Mouse (Mus musculus) stomach, postnatal 0 days (tissue): ENCODE data around the gene Enpp6. TPM values are rescaled to one million over a fixed set of nuclear protein-coding genes. Genes with fewer than 3 reads are reported as not detected.

Experiments used
- ATAC-seq: fragments of 200-750 bp; cut with Nextera tagmentation; 2 replicates; pipeline ENCODE4 v1.8.0; 2017; ENCODE audit not compliant: low FRiP score, low TSS enrichment
- DNase-seq: peaks from one replicate; pipeline ENCODE4 v3.0.0-alpha.2; 2016; ENCODE audit warnings: low spot score
- H3K27ac ChIP-seq: fragments of 300-500 bp; sonication (generic); replicated peaks from 2 replicates; pipeline ENCODE4 v1.5.1; 2014; ENCODE audit warnings: mild to moderate bottlenecking, control low read depth
- H3K27me3 ChIP-seq: fragments of 300-500 bp; sonication (generic); 2 replicates; pipeline ENCODE4 v1.6.1; 2014; ENCODE audit warnings: low read length; ENCODE audit not compliant: control insufficient read depth, insufficient read depth
- H3K36me3 ChIP-seq: fragments of 300-500 bp; sonication (generic); 2 replicates; pipeline ENCODE4 v1.6.1; 2014; ENCODE audit warnings: low read length, mixed read lengths; ENCODE audit not compliant: control insufficient read depth, insufficient read depth
- H3K4me1 ChIP-seq: fragments of 300-500 bp; sonication (generic); replicated peaks from 2 replicates; pipeline ENCODE4 v1.6.1; 2014; ENCODE audit warnings: antibody characterized with exemption; ENCODE audit not compliant: control insufficient read depth, insufficient read depth
- H3K4me2 ChIP-seq: fragments of 300-500 bp; sonication (generic); replicated peaks from 2 replicates; pipeline ENCODE4 v1.6.1; 2014; ENCODE audit warnings: low read depth, mild to moderate bottlenecking, control low read depth, moderate library complexity
- H3K4me3 ChIP-seq: fragments of 300-500 bp; sonication (generic); 2 replicates; pipeline ENCODE4 v1.5.1; 2014; ENCODE audit warnings: low read depth, low read length, control low read depth
- H3K9ac ChIP-seq: fragments of 300-500 bp; sonication (generic); 2 replicates; pipeline ENCODE4 v1.6.1; 2014; ENCODE audit warnings: mild to moderate bottlenecking, low read length, control low read depth, mixed read lengths
- H3K9me3 ChIP-seq: fragments of 300-500 bp; sonication (generic); 2 replicates; pipeline ENCODE4 v1.6.1; 2016; ENCODE audit warnings: low read length; ENCODE audit not compliant: control insufficient read depth
- CTCF ChIP-seq: IDR thresholded peaks from 2 replicates; pipeline ENCODE4 v1.5.1; 2016; ENCODE audit warnings: antibody characterized with exemption, low read depth, mild to moderate bottlenecking, moderate library complexity
- EP300 ChIP-seq: optimal IDR thresholded peaks from 2 replicates; pipeline ENCODE3; 2016; ENCODE audit warnings: antibody characterized with exemption
- WGBS: fragments of 180-500 bp; shearing (Covaris S2); extraction: QIAGEN DNeasy Blood & Tissue Kit; methylation state at CpG from one replicate; pipeline ENCODE4 v1.1.7; 2014; 5-methylcytosine and 5-hydroxymethylcytosine counted together
- polyA plus RNA-seq: library from polyadenylated mRNA; unstranded; fragments of >200 nt; fragmentation: Nextera tagmentation; extraction: Ambion mirVana; gene quantifications from 2 replicates; pipeline ENCODE4 v1.2.1, GENCODE M21; 2015

Gene Enpp6
- polyA plus RNA-seq, 1 experiment from 2014 or later: 0.16 TPM

DNA sequence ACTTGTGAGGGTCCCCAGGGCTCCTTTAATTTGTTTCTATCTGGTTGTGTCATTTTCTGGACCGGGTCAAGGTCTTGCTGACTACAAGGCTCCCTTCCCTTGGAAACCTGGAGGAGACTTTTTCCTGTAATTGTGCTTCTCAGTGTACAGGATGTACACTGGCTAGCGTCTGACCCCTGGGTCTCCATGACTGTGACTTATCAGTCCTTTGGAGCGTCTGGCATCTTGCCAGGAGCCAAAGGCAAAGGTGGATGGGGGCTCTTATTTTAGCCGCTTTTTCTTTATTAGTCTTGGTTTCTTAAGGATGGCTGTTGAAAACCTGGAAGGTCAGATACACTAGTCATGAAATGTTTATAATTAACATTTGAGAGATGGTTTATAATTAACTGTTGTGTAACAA is 3.9 kb upstream of the Enpp6 start:
- ATAC-seq: no peak
- DNase-seq: no peak
- Histone ChIP-seq H3K9me3 (no peaks in the 10 kb centered on the region), H3K9ac (no peak overlapping the region), H3K4me1 (no peaks in the 10 kb centered on the region), H3K4me3 (no peak overlapping the region), H3K27me3 (no peaks in the 10 kb centered on the region), H3K4me2 (no peak overlapping the region), H3K36me3 (no peaks in the 10 kb centered on the region), H3K27ac (no peak overlapping the region)
- WGBS: 61% methylated on average over 4 of the region's 4 CpGs
- no peak for TF ChIP-seq EP300
- TF ChIP-seq CTCF: no peak

- ATAC-seq: no peak
- Histone ChIP-seq H3K9me3 (no peaks in the 10 kb centered on the region), H3K4me1 (no peaks in the 10 kb centered on the region), H3K4me2 (no peak overlapping the region), H3K27me3 (no peaks in the 10 kb centered on the region), H3K27ac (no peak overlapping the region), H3K4me3 (no peak overlapping the region), H3K36me3 (no peaks in the 10 kb centered on the region), H3K9ac (no peak overlapping the region)
- DNase-seq: no peak
- 82% methylated on average over 11 of the region's 11 CpGs for WGBS
- TF ChIP-seq EP300 (no peak), CTCF (no peak)
These were observed 2.0 kb upstream of the Enpp6 start for GRCm38 (mm10) chr8:46984647-46985046.

DNA sequence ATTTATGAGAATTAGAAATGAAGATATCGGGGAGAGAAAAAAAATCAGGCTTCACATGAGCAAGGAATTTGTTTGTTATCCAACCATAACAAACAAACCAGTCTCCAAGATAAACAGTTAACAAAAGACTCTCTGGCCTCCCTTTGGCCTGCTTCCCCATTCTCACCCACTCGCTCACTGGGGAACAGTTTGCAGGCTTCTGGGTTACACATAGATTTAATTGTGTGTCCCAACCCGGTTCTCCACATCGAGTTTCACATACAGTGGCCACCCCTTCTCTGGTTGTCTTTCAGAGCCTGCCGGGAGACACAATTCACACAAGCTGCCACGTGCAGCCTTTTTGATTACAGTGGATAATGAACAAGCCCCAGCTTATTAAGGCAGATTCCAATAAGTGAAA is 1.7 kb downstream of the Enpp6 start:
- 58% methylated on average over 6 of the region's 6 CpGs for WGBS
- TF ChIP-seq CTCF: no peak
- no peak for TF ChIP-seq EP300
- no peak for DNase-seq
- Histone ChIP-seq H3K27me3 (no peaks in the 10 kb centered on the region), H3K4me2 (no peak overlapping the region), H3K4me1 (no peaks in the 10 kb centered on the region), H3K9me3 (no peaks in the 10 kb centered on the region), H3K9ac (no peak overlapping the region), H3K4me3 (no peak overlapping the region), H3K27ac (no peak overlapping the region), H3K36me3 (no peaks in the 10 kb centered on the region)
- ATAC-seq: no peak

- ATAC-seq: no peak
- H3K9me3 ChIP-seq: no peaks in the 10 kb centered on the region
- H3K4me3 ChIP-seq: no peak overlapping the region
- H3K27ac ChIP-seq: no peak overlapping the region
- DNase-seq: no peak
- no peak overlapping the region for H3K4me2 ChIP-seq
- 71% methylated on average over 5 of the region's 5 CpGs for WGBS
- no peaks in the 10 kb centered on the region for H3K27me3 ChIP-seq
- H3K36me3 ChIP-seq: no peaks in the 10 kb centered on the region
- H3K4me1 ChIP-seq: no peaks in the 10 kb centered on the region
- TF ChIP-seq CTCF (no peak), EP300 (no peak)
- no peak overlapping the region for H3K9ac ChIP-seq
These were observed 4.4 kb downstream of the Enpp6 start for GRCm38 (mm10) chr8:46991081-46991480.

DNA sequence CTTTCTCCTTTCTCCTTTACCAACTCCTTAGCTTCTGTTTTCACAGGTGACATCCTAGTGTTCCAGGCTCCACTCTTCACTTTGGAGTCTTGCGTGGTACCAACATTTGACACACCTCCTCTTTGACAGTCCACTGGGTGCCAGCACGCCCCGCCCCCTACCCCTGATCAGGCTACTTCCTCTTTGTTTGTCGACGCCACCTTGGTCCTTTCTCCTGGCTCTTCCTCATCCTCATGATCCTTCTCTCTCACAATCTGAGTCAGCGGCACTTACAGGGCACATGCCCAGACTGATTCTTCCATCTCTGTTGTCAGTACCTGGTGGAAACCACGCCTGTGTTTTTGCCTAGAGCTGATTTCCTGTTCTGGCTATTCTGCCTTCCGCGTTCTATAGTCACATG is 5.9 kb downstream of the Enpp6 start:
- Histone ChIP-seq H3K4me1 (no peaks in the 10 kb centered on the region), H3K4me3 (no peak overlapping the region), H3K9ac (no peak overlapping the region), H3K27ac (no peak overlapping the region), H3K27me3 (no peaks in the 10 kb centered on the region), H3K36me3 (no peaks in the 10 kb centered on the region), H3K4me2 (no peak overlapping the region), H3K9me3 (no peaks in the 10 kb centered on the region)
- whole genome bisulfite sequencing: 80% methylated on average over 9 of the region's 9 CpGs
- no peak for DNase-seq
- no peak for ATAC-seq
- TF ChIP-seq CTCF (no peak), EP300 (no peak)

DNA sequence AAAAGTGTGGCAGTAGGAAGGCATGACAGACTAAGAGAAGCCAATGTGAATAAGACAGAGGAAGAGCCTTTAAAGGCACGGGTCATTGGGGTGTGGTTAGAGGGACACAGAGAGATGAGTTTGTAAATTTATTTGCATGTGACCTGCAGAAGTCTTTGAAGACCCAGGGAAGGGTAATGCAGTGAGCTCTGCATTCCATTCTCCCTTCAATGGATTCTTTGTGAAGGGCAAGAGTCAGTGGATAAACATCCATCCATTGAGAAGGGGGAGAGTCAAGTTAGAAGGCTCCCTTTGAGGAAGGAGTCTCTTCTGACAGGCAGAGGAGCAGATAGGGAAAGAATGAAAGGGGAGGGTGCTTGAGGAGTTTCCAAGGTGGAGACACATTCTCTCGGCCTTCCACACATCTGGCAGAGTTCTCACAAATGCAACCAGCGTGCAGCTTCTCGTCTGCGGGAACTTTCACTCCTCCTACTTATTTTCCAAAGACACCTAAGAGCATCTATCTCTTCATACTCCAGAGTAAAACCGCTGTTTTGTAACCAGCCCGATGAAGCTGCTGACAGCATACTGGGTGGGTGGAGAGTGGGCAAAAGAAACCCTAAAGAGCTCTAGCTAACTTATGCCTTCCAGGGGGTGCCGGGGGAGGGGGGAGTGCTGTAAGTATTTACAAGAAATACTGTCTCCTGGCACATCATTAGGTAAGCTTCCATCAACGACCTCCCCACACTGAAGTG is 9.4 kb downstream of the Enpp6 start:
- no peak for ATAC-seq
- no peak overlapping the region for H3K27ac ChIP-seq
- H3K4me3 ChIP-seq: no peak overlapping the region
- no peak overlapping the region for H3K4me2 ChIP-seq
- no peaks in the 10 kb centered on the region for H3K27me3 ChIP-seq
- TF ChIP-seq EP300 (no peak), CTCF (no peak)
- no peaks in the 10 kb centered on the region for H3K9me3 ChIP-seq
- DNase-seq: no peak
- no peaks in the 10 kb centered on the region for H3K4me1 ChIP-seq
- WGBS: 44% methylated on average over 9 of the region's 9 CpGs
- H3K36me3 ChIP-seq: no peaks in the 10 kb centered on the region
- H3K9ac ChIP-seq: no peak overlapping the region
